Mouse (Mus musculus) myocyte (in vitro differentiated cells): ENCODE results near the gene 4931428F04Rik. TPM values are rescaled to one million over a fixed set of nuclear protein-coding genes. Genes with fewer than 3 reads are reported as not detected.
A peak's percentile ranks its signal among the peaks of the same experiment; 100 is the strongest.

Experiments
- H3K27me3 ChIP-seq: one replicate; pipeline ENCODE4 v1.6.1; 2011; ENCODE audit not compliant: control insufficient read depth, insufficient read depth, insufficient read length
- H3K36me3 ChIP-seq: one replicate; pipeline ENCODE4 v1.6.1; 2011; ENCODE audit not compliant: control insufficient read depth, insufficient read depth
- H3K4me2 ChIP-seq: one replicate; pipeline ENCODE4 v1.6.1; 2011; ENCODE audit warnings: low read depth, control low read depth
- H3K4me3 ChIP-seq: one replicate; pipeline ENCODE4 v1.5.1; 2011; ENCODE audit warnings: mild to moderate bottlenecking, control low read depth, moderate library complexity
- H3K79me2 ChIP-seq: one replicate; pipeline ENCODE4 v1.6.1; 2011; ENCODE audit not compliant: control insufficient read depth, insufficient read depth
- H3ac ChIP-seq: one replicate; pipeline ENCODE4 v1.6.1; 2011; ENCODE audit not compliant: control insufficient read depth, insufficient read length
- CEBPB ChIP-seq: IDR thresholded peaks from 2 replicates; pipeline ENCODE4 v1.6.1; 2011; ENCODE audit warnings: mild to moderate bottlenecking, moderate library complexity; ENCODE audit not compliant: poor library complexity, insufficient read depth, severe bottlenecking
- E2F4 ChIP-seq: IDR thresholded peaks from one replicate; pipeline ENCODE4 v1.6.1; 2011; ENCODE audit warnings: mild to moderate bottlenecking, control low read depth, moderate library complexity; ENCODE audit not compliant: insufficient read depth
- MAX ChIP-seq: IDR thresholded peaks from one replicate; pipeline ENCODE4 v1.6.1; 2011; ENCODE audit warnings: low read depth, mild to moderate bottlenecking, control low read depth
- MYOD1 ChIP-seq, 3 experiments: IDR thresholded peaks; one replicate each; pipeline ENCODE4 v1.6.1; 2011; ENCODE audit warnings: control low read depth in 2 of 3, low read depth in 2 of 3, mild to moderate bottlenecking in 2 of 3, moderate library complexity in 1 of 3; ENCODE audit not compliant: insufficient read length in 2 of 3, control insufficient read depth in 1 of 3
- MYOG ChIP-seq, 3 experiments: IDR thresholded peaks; one replicate each; pipeline ENCODE4 v1.6.1; 2011; ENCODE audit warnings: control low read depth in 2 of 3, low read depth in 2 of 3, mild to moderate bottlenecking in 2 of 3; ENCODE audit not compliant: insufficient read length in 2 of 3, control insufficient read depth in 1 of 3, insufficient read depth in 1 of 3
- POLR2A ChIP-seq: IDR thresholded peaks from one replicate; pipeline ENCODE4 v1.6.1; 2011; ENCODE audit warnings: low read depth, mild to moderate bottlenecking, control low read depth, moderate library complexity; ENCODE audit not compliant: insufficient read length
- POLR2AphosphoS2 ChIP-seq: IDR thresholded peaks from one replicate; pipeline ENCODE4 v1.6.1; 2011; ENCODE audit warnings: low read depth, control low read depth; ENCODE audit not compliant: insufficient read length
- REST ChIP-seq: IDR thresholded peaks from one replicate; pipeline ENCODE4 v1.6.1; 2011; ENCODE audit warnings: mild to moderate bottlenecking, control low read depth, moderate library complexity; ENCODE audit not compliant: insufficient read depth, insufficient read length
- SRF ChIP-seq: IDR thresholded peaks from one replicate; pipeline ENCODE4 v1.6.1; 2011; ENCODE audit warnings: low read depth; ENCODE audit not compliant: control insufficient read depth, insufficient read length
- TCF12 ChIP-seq: IDR thresholded peaks from one replicate; pipeline ENCODE4 v1.6.1; 2011; ENCODE audit warnings: mild to moderate bottlenecking, control low read depth; ENCODE audit not compliant: poor library complexity, insufficient read depth, severe bottlenecking
- TCF3 ChIP-seq: IDR thresholded peaks from one replicate; pipeline ENCODE4 v1.6.1; 2011; ENCODE audit warnings: low read depth, control low read depth; ENCODE audit not compliant: insufficient read length
- USF1 ChIP-seq: IDR thresholded peaks from one replicate; pipeline ENCODE4 v1.6.1; 2011; ENCODE audit warnings: low read depth, mild to moderate bottlenecking, control low read depth, moderate library complexity
- polyA plus RNA-seq: library from polyadenylated mRNA; unstranded; fragments of >200 nt; fragmentation: generic; extraction: Trizol; gene quantifications from one replicate; pipeline ENCODE4 v1.2.1, GENCODE M21; 2012; ENCODE audit warnings: missing spikeins

Gene 4931428F04Rik
- polyA plus RNA-seq, 1 experiment = 6.2 TPM

DNA sequence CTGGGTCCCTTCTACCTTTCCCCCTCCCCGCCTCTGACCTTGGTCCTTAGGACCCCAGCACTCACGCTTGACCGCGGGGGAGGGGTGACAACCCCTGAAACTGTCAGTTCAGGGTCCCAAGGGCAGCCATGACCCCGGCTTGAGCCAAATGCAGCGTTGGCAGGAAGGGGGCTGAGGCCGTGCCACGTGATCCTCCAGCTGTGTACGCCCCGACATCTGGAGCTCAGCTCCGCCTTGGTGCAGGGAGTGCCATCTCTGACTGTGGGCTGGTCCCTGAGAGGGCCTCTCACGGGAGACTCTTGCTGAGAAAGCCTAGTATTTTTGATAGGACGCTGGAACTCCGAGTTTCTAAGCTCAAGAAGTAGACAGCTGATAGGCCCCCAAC, 34.7 kb downstream of the 4931428F04Rik start, which contains the start of gene B3gnt9:
B3gnt9 (minus strand) TSS at position 188 of the 385 bp plus-strand sequence.
- H3K27me3 ChIP-seq = no peaks in the 10 kb centered on the region
- H3K4me3 ChIP-seq = peak within 1 kb of the TSS; percentile 25

GRCm38 (mm10) chr8:105254152-105254965, 35.3 kb downstream of the 4931428F04Rik start:
- Histone ChIP-seq H3K4me3 (peak overlapping the region; percentile 25), H3K79me2 (no peaks in the 10 kb centered on the region), H3K36me3 (peaks cover 14% of the 10 kb centered on the region), H3ac (peak overlapping the region; percentile 42), H3K27me3 (no peaks in the 10 kb centered on the region), H3K4me2 (peak overlapping the region; percentile 80)
- TF ChIP-seq POLR2AphosphoS2 = peak; percentile 88
- peak; percentile 30 for TF ChIP-seq SRF
- peak; percentile 70 for TF ChIP-seq POLR2A
- TF ChIP-seq TCF3 = no peak
- TF ChIP-seq MYOG (IDR thresholded peaks at IDR 0.05; ENCODE audit: control insufficient read depth in 1 of 3, insufficient read depth in 1 of 3, insufficient read length in 2 of 3, low read depth in 2 of 3) = peak in 1 of 3 experiments; percentile 17
- no peak for TF ChIP-seq CEBPB

More for the DNA sequence above, 34.7 kb downstream of the 4931428F04Rik start, which contains the start of gene B3gnt9:
- H3K79me2 ChIP-seq = no peaks in the 10 kb centered on the region
- peak within 1 kb of the TSS; percentile 42 for H3ac ChIP-seq
- H3K36me3 ChIP-seq = peaks cover 14% of the 10 kb centered on the region
- H3K4me2 ChIP-seq = peak within 1 kb of the TSS; percentile 80
- TF ChIP-seq CEBPB = no peak
- no peak for TF ChIP-seq MAX
- TF ChIP-seq MYOD1 (IDR thresholded peaks at IDR 0.05; ENCODE audit: control insufficient read depth in 1 of 3, insufficient read length in 2 of 3, low read depth in 2 of 3) = peak in 2 of 3 experiments; percentile 30 to 34
- peak; percentile 88 for TF ChIP-seq USF1
- TF ChIP-seq MYOG (IDR thresholded peaks at IDR 0.05; ENCODE audit: control insufficient read depth in 1 of 3, insufficient read depth in 1 of 3, insufficient read length in 2 of 3, low read depth in 2 of 3) = no peak
- TF ChIP-seq REST = no peak
- TF ChIP-seq TCF3 = no peak
- TF ChIP-seq POLR2AphosphoS2 = peak; percentile 71
- TF ChIP-seq POLR2A = peak; percentile 42

GRCm38 (mm10) chr8:105253766-105254151, 35.9 kb downstream of the 4931428F04Rik start:
- H3K4me3 ChIP-seq = peak overlapping the region; percentile 25
- no peaks in the 10 kb centered on the region for H3K79me2 ChIP-seq
- peak overlapping the region; percentile 42 for H3ac ChIP-seq
- peaks cover 16% of the 10 kb centered on the region for H3K36me3 ChIP-seq
- TF ChIP-seq POLR2AphosphoS2 (peak; percentile 32), MYOG (IDR thresholded peaks at IDR 0.05; ENCODE audit: control insufficient read depth in 1 of 3, insufficient read depth in 1 of 3, insufficient read length in 2 of 3, low read depth in 2 of 3) (no peak), TCF3 (no peak), USF1 (no peak), REST (no peak)
- peak overlapping the region; percentile 49 for H3K4me2 ChIP-seq
- H3K27me3 ChIP-seq = no peaks in the 10 kb centered on the region

DNA sequence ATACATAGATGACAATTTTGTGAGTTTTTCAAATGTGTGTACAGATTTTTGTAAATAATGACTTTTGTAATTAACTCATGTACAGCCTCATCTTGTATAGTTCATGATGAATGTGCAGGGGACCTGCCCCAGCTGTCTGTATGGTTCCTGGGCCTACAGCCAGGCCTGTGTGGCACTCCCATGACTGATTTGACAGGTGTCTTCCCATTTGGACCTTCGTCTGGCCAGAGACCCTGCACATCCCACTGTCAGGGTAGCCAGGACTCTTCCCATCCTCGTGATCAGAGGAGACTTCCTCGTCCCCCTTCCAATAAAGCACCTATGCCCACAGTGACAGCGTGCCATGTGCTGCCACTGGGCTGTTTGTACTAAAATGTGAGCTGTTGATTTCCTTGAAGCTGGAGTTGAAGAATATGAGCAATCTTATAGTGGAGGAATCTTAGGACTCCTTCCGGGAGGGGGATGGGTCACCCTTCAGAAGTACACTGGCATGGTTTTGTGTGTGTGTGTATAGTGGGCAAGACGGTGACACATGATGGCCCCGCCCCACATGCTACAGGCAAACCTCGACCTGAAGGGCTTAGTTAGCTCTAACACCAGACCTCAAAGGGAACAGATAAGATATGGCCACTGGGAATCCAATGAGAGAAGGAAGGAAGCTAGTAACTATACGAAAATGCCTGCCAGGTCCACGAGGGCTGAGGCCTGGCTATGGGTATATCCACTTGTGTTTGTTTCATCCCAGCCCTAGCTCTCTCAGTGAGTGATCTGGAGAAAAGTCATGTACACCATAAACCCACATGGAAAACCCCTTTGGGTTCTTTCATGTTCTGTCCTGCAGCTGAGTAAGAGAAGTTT, 36.8 kb downstream of the 4931428F04Rik start:
- TF ChIP-seq REST = no peak
- no peak for TF ChIP-seq POLR2A
- peak in 2 of 3 experiments; percentile 64 to 69 for TF ChIP-seq MYOD1 (IDR thresholded peaks at IDR 0.05; ENCODE audit: control insufficient read depth in 1 of 3, insufficient read length in 2 of 3, low read depth in 2 of 3)
- peak in 1 of 3 experiments; percentile 20 for TF ChIP-seq MYOG (IDR thresholded peaks at IDR 0.05; ENCODE audit: control insufficient read depth in 1 of 3, insufficient read depth in 1 of 3, insufficient read length in 2 of 3, low read depth in 2 of 3)
- TF ChIP-seq TCF3 = no peak
- no peak for TF ChIP-seq CEBPB
- TF ChIP-seq MAX = no peak
- TF ChIP-seq USF1 = no peak
- TF ChIP-seq SRF = no peak
- peak; percentile 35 for TF ChIP-seq POLR2AphosphoS2
- TF ChIP-seq E2F4 = no peak
- no peak for TF ChIP-seq TCF12
- no peak overlapping the region for H3K4me3 ChIP-seq
- peak overlapping the region; percentile 49 for H3K4me2 ChIP-seq
- no peak overlapping the region for H3ac ChIP-seq
- peaks cover 20% of the 10 kb centered on the region for H3K36me3 ChIP-seq
- H3K27me3 ChIP-seq = no peaks in the 10 kb centered on the region
- no peaks in the 10 kb centered on the region for H3K79me2 ChIP-seq
